Mouse (Mus musculus) olfactory bulb, adult 2 months (tissue): ENCODE data around the gene Zfp704.

Experiments used
- CTCF ChIP-seq: fragments of 200-500 bp; IDR thresholded peaks from 2 replicates; pipeline ENCODE4 v1.5.1; 2012; ENCODE audit warnings: low read depth, mild to moderate bottlenecking, low read length, moderate library complexity; ENCODE audit not compliant: insufficient read depth
- POLR2A ChIP-seq: fragments of 200-500 bp; IDR thresholded peaks from 2 replicates; pipeline ENCODE4 v1.6.1; 2012; ENCODE audit warnings: mild to moderate bottlenecking, low read depth, low read length, moderate library complexity; ENCODE audit not compliant: insufficient read depth

- TF ChIP-seq POLR2A (no peak), CTCF (no peak)
These were observed 148.2 kb downstream of the Zfp704 start for GRCm38 (mm10) chr3:9461660-9462059.
